Mouse (Mus musculus): ENCODE data around the gene Mrps18b. TPM values are rescaled to one million over a fixed set of nuclear protein-coding genes. Genes with fewer than 3 reads are reported as not detected.

Gene Mrps18b
- total RNA-seq, 2 experiments from 2014 or later: 36.3 to 43.0 TPM

- no peak for DNase-seq (ENCODE audit: low spot score in 2 of 2)
- Histone ChIP-seq H3K4me3 (no peak overlapping the region), H3K27ac (no peak overlapping the region)
- no peak for TF ChIP-seq CTCF (conservative IDR thresholded peaks at IDR 0.05)
Measured at GRCm38 (mm10) chr17:35887725-35888124, 28.5 kb downstream of the Mrps18b start.

GRCm38 (mm10) chr17:35883777-35884176 lies 32.4 kb downstream of the Mrps18b start:
- Histone ChIP-seq H3K4me3 (no peak overlapping the region), H3K27ac (no peak overlapping the region)
- no peak for TF ChIP-seq CTCF (conservative IDR thresholded peaks at IDR 0.05)
- no peak for DNase-seq (ENCODE audit: low spot score in 2 of 2)

- no peak for DNase-seq (ENCODE audit: low spot score in 2 of 2)
- TF ChIP-seq CTCF (conservative IDR thresholded peaks at IDR 0.05): no peak
- Histone ChIP-seq H3K4me3 (no peak overlapping the region), H3K27ac (no peak overlapping the region)
Measured at GRCm38 (mm10) chr17:35882924-35883323, 33.3 kb downstream of the Mrps18b start.

- DNase-seq (ENCODE audit: low spot score in 2 of 2): peak; percentile 96
- peak within 1 kb of the TSS; percentile 83 for H3K27ac ChIP-seq
- peak within 1 kb of the TSS; percentile 87 for H3K4me3 ChIP-seq
Measured at GRCm38 (mm10) chr17:35879245-35880057, 36.7 kb downstream of the Mrps18b start, which contains the start of gene Dhx16. Gene Dhx16 (plus strand): TSS chr17:35879819.

GRCm38 (mm10) chr17:35874721-35875120 lies 41.5 kb downstream of the Mrps18b start:
- no peak for DNase-seq (ENCODE audit: low spot score in 2 of 2)
- no peak for TF ChIP-seq CTCF (conservative IDR thresholded peaks at IDR 0.05)
- peak overlapping the region; percentile 24; the same call in 1 of the 2 replicates for H3K27ac ChIP-seq
- no peak overlapping the region for H3K4me3 ChIP-seq

More at GRCm38 (mm10) chr17:35879245-35880057, 36.7 kb downstream of the Mrps18b start, which contains the start of gene Dhx16:
- TF ChIP-seq CTCF (conservative IDR thresholded peaks at IDR 0.05): peak; percentile 89

GRCm38 (mm10) chr17:35873774-35874519 lies 42.2 kb downstream of the Mrps18b start:
- H3K27ac ChIP-seq: peak overlapping the region; percentile 24; the same call in 1 of the 2 replicates

GRCm38 (mm10) chr17:35870884-35871696 lies 45.1 kb downstream of the Mrps18b start:
- DNase-seq (ENCODE audit: low spot score in 2 of 2): no peak
- peak; percentile 68 for TF ChIP-seq CTCF (conservative IDR thresholded peaks at IDR 0.05)
- Histone ChIP-seq H3K4me3 (peak overlapping the region; percentile 8; the same call in 1 of the 2 replicates), H3K27ac (peak overlapping the region; percentile 85; the same call in 1 of the 2 replicates)

More at GRCm38 (mm10) chr17:35873774-35874519, 42.2 kb downstream of the Mrps18b start:
- TF ChIP-seq CTCF (conservative IDR thresholded peaks at IDR 0.05): peak; percentile 96
- DNase-seq (ENCODE audit: low spot score in 2 of 2): peak; percentile 86 to 96
- H3K4me3 ChIP-seq: no peak overlapping the region

- peak overlapping the region; percentile 85 for H3K27ac ChIP-seq
- TF ChIP-seq CTCF (conservative IDR thresholded peaks at IDR 0.05): peak; percentile 32
- no peak for DNase-seq (ENCODE audit: low spot score in 2 of 2)
- peak overlapping the region; percentile 73 for H3K4me3 ChIP-seq
Measured at GRCm38 (mm10) chr17:35870151-35870883, 45.9 kb downstream of the Mrps18b start.

GRCm38 (mm10) chr17:35869346-35870067 lies 46.7 kb downstream of the Mrps18b start:
- Histone ChIP-seq H3K4me3 (peak overlapping the region; percentile 73), H3K27ac (peak overlapping the region; percentile 85)
- no peak for DNase-seq (ENCODE audit: low spot score in 2 of 2)
- no peak for TF ChIP-seq CTCF (conservative IDR thresholded peaks at IDR 0.05)

GRCm38 (mm10) chr17:35868961-35869345 lies 47.2 kb downstream of the Mrps18b start:
- DNase-seq (ENCODE audit: low spot score in 2 of 2): no peak
- Histone ChIP-seq H3K4me3 (peak overlapping the region; percentile 73), H3K27ac (peak overlapping the region; percentile 85)
- no peak for TF ChIP-seq CTCF (conservative IDR thresholded peaks at IDR 0.05)

- Histone ChIP-seq H3K27ac (peak overlapping the region; percentile 88), H3K4me3 (peak overlapping the region; percentile 73)
- no peak for TF ChIP-seq CTCF (conservative IDR thresholded peaks at IDR 0.05)
- DNase-seq (ENCODE audit: low spot score in 2 of 2): no peak
Measured at GRCm38 (mm10) chr17:35868165-35868820, 47.9 kb downstream of the Mrps18b start.
